Mouse (Mus musculus) lung, adult 2 months (tissue): ENCODE data around the gene Natd1. TPM values are rescaled to one million over a fixed set of nuclear protein-coding genes. Genes with fewer than 3 reads are reported as not detected.
"Not testable (repeated sequence)": the region's sequence is repeated elsewhere in the genome, so short reads cannot be mapped to it uniquely, and the experiment has no call there.

ENCODE experiments used
- DNase-seq: peaks from one replicate; pipeline ENCODE4 v3.0.0; 2022
- H3K4me1 ChIP-seq: fragments of 200-500 bp; 2 replicates; pipeline ENCODE4 v1.6.1; 2011; ENCODE audit warnings: low read length; ENCODE audit not compliant: control insufficient read depth, insufficient read depth
- H3K4me3 ChIP-seq: fragments of 200-500 bp; replicated peaks from 2 replicates; pipeline ENCODE3; 2011; ENCODE audit warnings: low read depth, mild to moderate bottlenecking, control low read depth, low read length; ENCODE audit errors: extremely low read depth
- CTCF ChIP-seq: fragments of 200-500 bp; IDR thresholded peaks from 2 replicates; pipeline ENCODE4 v1.5.1; 2011; ENCODE audit warnings: mild to moderate bottlenecking, low read length, control low read depth; ENCODE audit not compliant: insufficient read depth
- POLR2A ChIP-seq: fragments of 200-500 bp; IDR thresholded peaks from 2 replicates; pipeline ENCODE4 v1.6.1; 2011; ENCODE audit warnings: low read depth, mild to moderate bottlenecking, control low read depth, low read length, borderline replicate concordance; ENCODE audit errors: extremely low read depth
- WGBS: fragments of 180-500 bp; shearing (Covaris S2); methylation state at CpG from one replicate; pipeline ENCODE4 v1.1.7; 2018; 5-methylcytosine and 5-hydroxymethylcytosine counted together
- polyA plus RNA-seq: library from polyadenylated mRNA; depleted of rRNA; stranded (reverse); fragments of >200 nt; gene quantifications from 2 replicates; pipeline ENCODE4 v1.2.3, GENCODE M21; 2012

Natd1 gene
- polyA plus RNA-seq, 1 experiment: 34.4 TPM

- whole genome bisulfite sequencing: 65% methylated on average over 7 of the region's 7 CpGs
- Histone ChIP-seq H3K4me3 (no peak overlapping the region), H3K4me1 (no peaks in the 10 kb centered on the region)
- no peak for TF ChIP-seq CTCF
- no peak for TF ChIP-seq POLR2A
- no peak for DNase-seq
Measured at GRCm38 (mm10) chr11:60902001-60902400, 12.5 kb downstream of the Natd1 start.

- no peaks in the 10 kb centered on the region for H3K4me1 ChIP-seq
- WGBS: 31% methylated on average over 4 of the region's 4 CpGs
- TF ChIP-seq CTCF (no peak), POLR2A (no peak)
Measured at GRCm38 (mm10) chr11:60895915-60896314, 18.6 kb downstream of the Natd1 start.

GRCm38 (mm10) chr11:60890744-60891143 is 23.8 kb downstream of the Natd1 start:
- DNase-seq: no peak
- TF ChIP-seq CTCF (no peak), POLR2A (no peak)
- Histone ChIP-seq H3K4me1 (no peaks in the 10 kb centered on the region; the same call in 1 of the 2 replicates), H3K4me3 (peak overlapping the region; percentile 1)
- WGBS: 51% methylated on average over 3 of the region's 3 CpGs

More at GRCm38 (mm10) chr11:60895915-60896314, 18.6 kb downstream of the Natd1 start:
- no peak overlapping the region for H3K4me3 ChIP-seq
- DNase-seq: no peak

GRCm38 (mm10) chr11:60890286-60890685 is 24.3 kb downstream of the Natd1 start:
- WGBS: 56% methylated on average over 6 of the region's 6 CpGs

GRCm38 (mm10) chr11:60889861-60890260 is 24.7 kb downstream of the Natd1 start:
- 50% methylated on average over 2 of the region's 2 CpGs for WGBS
- no peak for DNase-seq
- Histone ChIP-seq H3K4me1 (no peaks in the 10 kb centered on the region; the same call in 1 of the 2 replicates), H3K4me3 (no peak overlapping the region)
- TF ChIP-seq CTCF (no peak), POLR2A (no peak)

More at GRCm38 (mm10) chr11:60890286-60890685, 24.3 kb downstream of the Natd1 start:
- peak overlapping the region; percentile 1 for H3K4me3 ChIP-seq
- no peak for DNase-seq
- TF ChIP-seq CTCF (no peak), POLR2A (no peak)
- H3K4me1 ChIP-seq: no peaks in the 10 kb centered on the region; the same call in 1 of the 2 replicates

GRCm38 (mm10) chr11:60886986-60887385 is 27.6 kb downstream of the Natd1 start:
- H3K4me1 ChIP-seq, H3K4me3 ChIP-seq, DNase-seq: not testable (repeated sequence)
- WGBS: 70% methylated on average over 3 of the region's 3 CpGs

GRCm38 (mm10) chr11:60882386-60882785 is 32.2 kb downstream of the Natd1 start:
- WGBS: 74% methylated on average over 3 of the region's 3 CpGs
- H3K4me3 ChIP-seq: no peak overlapping the region
- TF ChIP-seq POLR2A (no peak), CTCF (no peak)
- H3K4me1 ChIP-seq: peaks cover 3% of the 10 kb centered on the region; the same call in 1 of the 2 replicates
- no peak for DNase-seq

- Histone ChIP-seq H3K4me3 (no peak overlapping the region), H3K4me1 (peaks cover 11% of the 10 kb centered on the region)
- WGBS: 78% methylated on average over 4 of the region's 4 CpGs
- DNase-seq: no peak
- TF ChIP-seq CTCF (no peak), POLR2A (no peak)
Measured at GRCm38 (mm10) chr11:60880559-60880958, 34.0 kb downstream of the Natd1 start.

- TF ChIP-seq POLR2A (no peak), CTCF (peak; percentile 80)
- H3K4me1 ChIP-seq: peaks cover 11% of the 10 kb centered on the region
- peak; percentile 47 for DNase-seq
- WGBS: 1% methylated on average over 11 of the region's 11 CpGs
- H3K4me3 ChIP-seq: peak overlapping the region; percentile 85
Measured at GRCm38 (mm10) chr11:60879423-60879822, 35.1 kb downstream of the Natd1 start.

- TF ChIP-seq CTCF (no peak), POLR2A (peak; percentile 76; the same call in 1 of the 2 replicates)
- WGBS: under 1% methylated on average over 62 of the region's 62 CpGs
- Histone ChIP-seq H3K4me1 (peaks cover 11% of the 10 kb centered on the region), H3K4me3 (peak within 1 kb of the TSS; percentile 85)
- DNase-seq: peak; percentile 89
Measured at GRCm38 (mm10) chr11:60878675-60879294, 35.8 kb downstream of the Natd1 start, which contains the start of gene Tmem11. TSS of gene Tmem11 (minus strand) at chr11:60879272.
